Mouse (Mus musculus): ENCODE measurements around the gene Ndufa11.

DNA sequence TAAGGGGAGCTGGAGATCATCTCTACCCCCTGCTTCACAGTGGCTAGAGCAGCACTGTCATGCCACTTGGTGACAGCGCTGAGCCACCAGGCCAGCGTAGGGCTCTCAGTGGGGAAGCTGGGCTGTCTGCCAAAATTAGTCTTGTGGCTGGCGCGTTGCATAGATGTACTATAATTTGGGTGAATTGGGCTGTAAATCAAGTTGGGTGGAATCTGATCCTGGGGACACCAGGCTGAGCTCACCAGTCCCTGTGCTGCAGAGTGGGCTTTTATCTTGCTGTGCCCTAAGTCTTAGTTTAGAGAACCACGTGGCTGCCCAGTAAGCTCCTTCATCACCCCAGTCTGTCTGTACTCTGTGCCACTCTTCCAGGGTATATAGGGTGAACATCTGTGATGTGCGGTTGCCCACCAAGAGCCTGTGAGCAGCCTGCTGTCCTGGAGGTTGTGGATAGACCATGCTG is 23.7 kb upstream of the Ndufa11 start:
- TF ChIP-seq EP300 (IDR thresholded peaks at IDR 0.05; ENCODE audit: low read depth) (no peak), CTCF (IDR thresholded peaks at IDR 0.05; ENCODE audit: low read depth) (0 out of 2 replicates have a peak, but pooled peaks have one; percentile 15)
